Mouse (Mus musculus) G1E (cell line): Measurements from ENCODE around the gene Frrs1l. TPM values are rescaled to one million over a fixed set of nuclear protein-coding genes. Genes with fewer than 3 reads are reported as not detected.

ENCODE experiments used
- ATAC-seq: 2 replicates; pipeline ENCODE4 v1.8.0; 2016; ENCODE audit warnings: mild to moderate bottlenecking; ENCODE audit not compliant: insufficient number of reproducible peaks, poor library complexity, low FRiP score, severe bottlenecking; ENCODE audit errors: extremely low read depth
- DNase-seq: peaks from one replicate; pipeline ENCODE4 v3.0.0; 2012; ENCODE audit warnings: low spot score
- H3K27me3 ChIP-seq: 2 replicates; pipeline ENCODE4 v1.6.1; 2012; ENCODE audit warnings: mild to moderate bottlenecking, low read length, inconsistent platforms; ENCODE audit not compliant: insufficient read depth
- H3K36me3 ChIP-seq: replicated peaks from 2 replicates; pipeline ENCODE3; 2012; ENCODE audit warnings: mild to moderate bottlenecking, inconsistent platforms
- H3K4me1 ChIP-seq: 2 replicates; pipeline ENCODE4 v1.6.1; 2012; ENCODE audit warnings: low read depth, low read length, inconsistent platforms, mixed read lengths; ENCODE audit not compliant: insufficient read depth
- H3K4me3 ChIP-seq: 2 replicates; pipeline ENCODE4 v1.5.1; 2012; ENCODE audit warnings: low read depth, mild to moderate bottlenecking, inconsistent platforms, low read length, moderate library complexity, mixed read lengths
- H3K9me3 ChIP-seq: replicated peaks from 2 replicates; pipeline ENCODE4 v1.6.1; 2012; ENCODE audit warnings: inconsistent platforms
- CTCF ChIP-seq: IDR thresholded peaks from 2 replicates; pipeline ENCODE4 v1.5.1; 2012; ENCODE audit warnings: low read depth, low read length, inconsistent platforms, mixed read lengths
- GATA1 ChIP-seq: IDR thresholded peaks from 2 replicates; pipeline ENCODE4 v1.6.1; 2012; ENCODE audit warnings: borderline replicate concordance, low read length, inconsistent platforms, mixed read lengths
- GATA2 ChIP-seq: IDR thresholded peaks from 2 replicates; pipeline ENCODE4 v1.6.1; 2012; ENCODE audit warnings: low read depth, low read length, inconsistent platforms, borderline replicate concordance
- POLR2AphosphoS5 ChIP-seq: IDR thresholded peaks from 2 replicates; pipeline ENCODE4 v1.6.1; 2012; ENCODE audit warnings: low read depth, low read length, inconsistent platforms; ENCODE audit not compliant: insufficient replicate concordance
- TAL1 ChIP-seq: conservative IDR thresholded peaks from 2 replicates; pipeline ENCODE4 v1.6.1; 2012; ENCODE audit warnings: low read depth, low read length, inconsistent platforms, mixed read lengths
- polyA plus RNA-seq: library from polyadenylated mRNA; stranded (reverse); fragments of >175 nt; gene quantifications from 2 replicates; pipeline ENCODE4 v1.2.3, GENCODE M21; 2012
- total RNA-seq, 2 experiments: library from RNA; stranded (forward) in 1 of 2; stranded (reverse) in 1 of 2; fragments of 200-1000 nt in 1 of 2; fragments of >200 nt in 1 of 2; fragmentation: Nextera tagmentation in 1 of 2; gene quantifications; 2 replicates each; pipeline ENCODE4 v1.2.3; 2014 to 2017

Gene Frrs1l
- total and polyA plus RNA-seq, 3 experiments, result 0.05 TPM; not detected in 2

GRCm38 (mm10) chr4:57023527-57023926, 33.3 kb upstream of the Frrs1l start:
- no peak for DNase-seq
- ATAC-seq, result no peak
- Histone ChIP-seq H3K4me3 (no peak overlapping the region), H3K4me1 (no peaks in the 10 kb centered on the region), H3K27me3 (no peaks in the 10 kb centered on the region), H3K36me3 (no peaks in the 10 kb centered on the region), H3K9me3 (peaks cover 20% of the 10 kb centered on the region)
- TF ChIP-seq GATA2 (no peak), POLR2AphosphoS5 (no peak), GATA1 (no peak)

DNA sequence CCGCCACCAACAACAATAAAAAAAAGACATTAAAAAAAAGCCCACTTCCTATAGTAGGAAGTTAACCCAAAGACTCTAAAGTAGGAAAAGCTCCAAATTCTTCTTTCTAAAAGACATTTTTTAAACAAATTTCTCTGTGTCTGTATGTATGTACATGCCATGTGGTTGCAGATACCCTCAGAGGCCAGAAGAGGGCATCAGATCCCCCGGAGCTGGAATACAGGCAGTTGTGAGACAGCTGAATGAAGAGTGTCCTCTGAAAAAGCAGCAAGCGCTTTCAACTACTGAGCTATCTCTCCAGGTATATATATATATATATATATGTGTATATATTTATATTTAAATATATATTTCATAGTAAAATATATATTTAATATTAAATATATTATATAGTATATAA, 31.1 kb upstream of the Frrs1l start:
- DNase-seq (no peak), ATAC-seq (no peak)
- TF ChIP-seq POLR2AphosphoS5 (no peak), CTCF (no peak), GATA2 (no peak), TAL1 (no peak), GATA1 (no peak)

GRCm38 (mm10) chr4:57017229-57017628, 27.0 kb upstream of the Frrs1l start:
- no peak overlapping the region for H3K4me3 ChIP-seq
- H3K9me3 ChIP-seq, result peaks cover 29% of the 10 kb centered on the region
- no peaks in the 10 kb centered on the region for H3K4me1 ChIP-seq
- no peaks in the 10 kb centered on the region for H3K27me3 ChIP-seq
- TF ChIP-seq POLR2AphosphoS5 (no peak), CTCF (no peak), TAL1 (no peak), GATA2 (no peak), GATA1 (no peak)
- no peak for DNase-seq
- H3K36me3 ChIP-seq, result no peaks in the 10 kb centered on the region
- no peak for ATAC-seq

More for the DNA sequence above, 31.1 kb upstream of the Frrs1l start:
- Histone ChIP-seq H3K4me3 (no peak overlapping the region), H3K27me3 (no peaks in the 10 kb centered on the region), H3K36me3 (no peaks in the 10 kb centered on the region), H3K4me1 (no peaks in the 10 kb centered on the region), H3K9me3 (peaks cover 22% of the 10 kb centered on the region)

GRCm38 (mm10) chr4:57016366-57017171, 26.4 kb upstream of the Frrs1l start:
- Histone ChIP-seq H3K4me3 (no peak overlapping the region), H3K9me3 (peaks cover 29% of the 10 kb centered on the region), H3K27me3 (no peaks in the 10 kb centered on the region), H3K36me3 (no peaks in the 10 kb centered on the region), H3K4me1 (no peaks in the 10 kb centered on the region)
- TF ChIP-seq CTCF, result no peak
- TF ChIP-seq POLR2AphosphoS5, result no peak
- TF ChIP-seq GATA2, result no peak
- no peak for TF ChIP-seq GATA1
- no peak for TF ChIP-seq TAL1
- ATAC-seq (no peak), DNase-seq (no peak)

DNA sequence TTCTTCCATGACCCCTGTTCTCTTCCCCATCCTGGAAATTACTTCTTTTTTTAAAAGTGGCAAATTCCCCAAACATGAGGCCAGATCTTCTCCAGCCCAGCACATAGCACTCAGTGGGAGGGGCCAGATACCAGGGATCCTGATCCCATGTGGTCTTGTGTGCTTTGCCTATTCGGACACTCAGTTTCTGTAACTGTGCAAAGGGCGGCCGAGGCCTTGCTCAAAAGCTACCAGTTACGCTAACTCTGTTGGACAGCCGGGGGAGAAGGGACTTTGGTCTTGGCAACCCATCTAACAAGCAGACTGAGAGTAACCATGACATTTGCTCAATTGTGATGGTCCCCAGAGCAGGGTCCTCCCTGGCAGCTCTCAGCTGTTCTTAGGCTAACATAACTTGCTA, 24.8 kb upstream of the Frrs1l start:
- TF ChIP-seq TAL1 (no peak), GATA2 (no peak), GATA1 (no peak), CTCF (no peak), POLR2AphosphoS5 (no peak)
- no peak overlapping the region for H3K4me3 ChIP-seq
- ATAC-seq (no peak), DNase-seq (no peak)
- peaks cover 36% of the 10 kb centered on the region for H3K9me3 ChIP-seq
- H3K4me1 ChIP-seq, result no peaks in the 10 kb centered on the region
- H3K27me3 ChIP-seq, result no peaks in the 10 kb centered on the region
- no peaks in the 10 kb centered on the region for H3K36me3 ChIP-seq

DNA sequence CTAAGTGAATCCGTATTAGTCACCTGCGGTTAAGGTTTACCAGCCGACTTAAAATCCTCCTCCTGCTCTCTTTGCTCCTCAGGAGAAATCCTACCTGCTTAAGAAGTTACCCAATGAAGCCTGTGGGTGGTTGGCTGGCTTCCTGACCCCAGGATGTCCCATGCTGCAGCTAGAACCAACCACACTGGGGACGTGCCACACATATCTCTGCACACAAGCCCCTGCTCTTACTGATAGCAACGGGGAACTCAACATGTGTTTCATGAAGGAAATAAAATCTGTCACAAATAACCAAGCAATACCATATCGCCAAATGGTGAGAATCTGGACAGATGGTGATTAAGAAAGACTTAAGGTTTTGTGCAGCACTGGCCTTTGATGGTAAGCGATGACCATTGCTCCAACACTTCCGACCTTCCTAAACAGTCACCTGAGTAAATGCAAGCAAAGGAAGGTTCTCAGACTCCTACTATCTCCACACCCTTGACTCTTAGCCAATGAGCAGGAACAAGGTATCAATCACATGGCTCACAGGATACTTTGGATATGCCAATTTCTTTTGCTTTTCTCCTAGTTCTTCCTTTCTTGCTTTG, 21.4 kb upstream of the Frrs1l start:
- H3K9me3 ChIP-seq, result peaks cover 42% of the 10 kb centered on the region
- TF ChIP-seq GATA1 (no peak), GATA2 (no peak), TAL1 (no peak), CTCF (no peak), POLR2AphosphoS5 (no peak)
- H3K4me3 ChIP-seq, result no peak overlapping the region
- no peaks in the 10 kb centered on the region for H3K4me1 ChIP-seq
- H3K36me3 ChIP-seq, result no peaks in the 10 kb centered on the region
- no peak for ATAC-seq
- H3K27me3 ChIP-seq, result no peaks in the 10 kb centered on the region
- DNase-seq, result no peak
